Mouse (Mus musculus) brain, embryonic 14.5 days (tissue): ENCODE measurements around the gene Plcl2. TPM values are rescaled to one million over a fixed set of nuclear protein-coding genes. Genes with fewer than 3 reads are reported as not detected.
A peak's percentile ranks its signal among the peaks of the same experiment; 100 is the strongest.

Experiments used
- DNase-seq: peaks from one replicate; pipeline ENCODE4 v3.0.0-alpha.2; 2011; ENCODE audit warnings: low read depth
- CTCF ChIP-seq: fragments of 200-500 bp; IDR thresholded peaks from 2 replicates; pipeline ENCODE4 v1.5.1; 2012; ENCODE audit warnings: inconsistent platforms, mild to moderate bottlenecking, moderate library complexity, borderline replicate concordance; ENCODE audit not compliant: insufficient read depth, insufficient read length; ENCODE audit errors: extremely low read depth
- POLR2A ChIP-seq: fragments of 200-500 bp; IDR thresholded peaks from 2 replicates; pipeline ENCODE4 v1.6.1; 2012; ENCODE audit warnings: mild to moderate bottlenecking, inconsistent platforms, borderline replicate concordance; ENCODE audit not compliant: poor library complexity, insufficient read depth, insufficient read length, severe bottlenecking; ENCODE audit errors: extremely low read depth
- polyA plus RNA-seq: library from polyadenylated mRNA; depleted of rRNA; stranded (reverse); fragments of >200 nt; gene quantifications from 2 replicates; pipeline ENCODE4 v1.2.3, GENCODE M21; 2012

The Plcl2 gene
- polyA plus RNA-seq, 1 experiment = 20.2 TPM

- no peak for DNase-seq
- TF ChIP-seq CTCF (no peak), POLR2A (no peak)
Observed at GRCm38 (mm10) chr17:50487670-50488069, 21.5 kb upstream of the Plcl2 start.

GRCm38 (mm10) chr17:50488406-50488805, 20.8 kb upstream of the Plcl2 start:
- TF ChIP-seq POLR2A (no peak), CTCF (no peak)
- no peak for DNase-seq

DNA sequence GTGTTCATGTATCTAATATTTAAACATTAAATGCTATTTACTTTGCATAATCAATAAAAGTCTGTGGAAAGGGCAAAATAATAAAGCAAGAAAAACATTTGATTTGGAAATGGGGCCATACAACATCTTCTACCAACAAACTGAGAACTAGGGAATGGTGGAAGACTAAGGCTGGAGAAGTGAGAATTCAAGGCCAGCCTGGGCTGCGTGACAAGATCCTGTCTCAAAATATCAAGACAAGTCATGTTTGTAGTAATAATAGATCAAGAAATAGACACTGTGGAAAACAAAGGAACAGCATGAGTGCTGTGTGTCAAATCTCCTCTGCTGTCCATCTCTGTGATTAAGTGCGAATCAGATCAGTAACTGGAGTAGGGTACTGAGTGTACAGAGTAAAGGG, 20.3 kb upstream of the Plcl2 start:
- TF ChIP-seq POLR2A (no peak), CTCF (no peak)
- no peak for DNase-seq

DNA sequence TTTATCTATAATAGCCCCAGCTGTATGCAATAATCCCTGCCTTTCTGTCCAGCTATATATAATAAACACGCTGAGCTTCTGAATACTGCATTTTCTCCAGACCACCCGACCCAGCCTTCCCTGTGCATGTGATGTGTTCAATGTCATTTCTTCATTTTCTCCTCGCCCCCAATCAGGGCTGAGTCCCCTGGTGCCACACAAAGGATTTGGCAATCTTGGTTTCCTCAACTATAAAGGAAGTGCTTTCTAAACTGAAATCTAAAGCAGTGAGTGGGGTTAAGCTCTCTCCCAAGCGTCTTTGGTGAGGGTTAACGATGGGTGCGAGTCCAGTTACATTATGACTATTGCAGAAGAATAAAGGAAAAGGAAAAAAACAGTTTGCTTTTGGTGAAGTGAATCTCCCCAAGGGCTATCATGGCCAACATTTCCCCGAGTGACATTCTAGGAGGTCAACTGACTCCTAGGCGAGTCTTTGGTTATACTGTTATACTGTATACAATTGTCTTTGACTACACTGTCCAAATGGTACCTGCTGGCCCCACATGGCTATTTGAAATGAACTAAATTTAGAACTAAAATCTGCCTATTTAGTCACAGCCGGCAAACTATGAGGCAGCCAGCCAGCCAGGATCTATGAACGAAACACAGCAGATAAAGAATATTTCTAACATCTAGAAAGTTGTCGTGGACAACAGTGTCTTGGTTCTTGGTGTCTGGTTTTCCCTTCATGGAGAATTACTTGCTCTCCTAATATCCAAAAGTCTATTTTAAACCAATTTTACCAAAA, 18.4 kb upstream of the Plcl2 start:
- DNase-seq = no peak
- TF ChIP-seq CTCF = no peak
- TF ChIP-seq POLR2A = no peak

- no peak for DNase-seq
- TF ChIP-seq POLR2A = no peak
- no peak for TF ChIP-seq CTCF
Observed at GRCm38 (mm10) chr17:50491496-50491895, 17.7 kb upstream of the Plcl2 start.

DNA sequence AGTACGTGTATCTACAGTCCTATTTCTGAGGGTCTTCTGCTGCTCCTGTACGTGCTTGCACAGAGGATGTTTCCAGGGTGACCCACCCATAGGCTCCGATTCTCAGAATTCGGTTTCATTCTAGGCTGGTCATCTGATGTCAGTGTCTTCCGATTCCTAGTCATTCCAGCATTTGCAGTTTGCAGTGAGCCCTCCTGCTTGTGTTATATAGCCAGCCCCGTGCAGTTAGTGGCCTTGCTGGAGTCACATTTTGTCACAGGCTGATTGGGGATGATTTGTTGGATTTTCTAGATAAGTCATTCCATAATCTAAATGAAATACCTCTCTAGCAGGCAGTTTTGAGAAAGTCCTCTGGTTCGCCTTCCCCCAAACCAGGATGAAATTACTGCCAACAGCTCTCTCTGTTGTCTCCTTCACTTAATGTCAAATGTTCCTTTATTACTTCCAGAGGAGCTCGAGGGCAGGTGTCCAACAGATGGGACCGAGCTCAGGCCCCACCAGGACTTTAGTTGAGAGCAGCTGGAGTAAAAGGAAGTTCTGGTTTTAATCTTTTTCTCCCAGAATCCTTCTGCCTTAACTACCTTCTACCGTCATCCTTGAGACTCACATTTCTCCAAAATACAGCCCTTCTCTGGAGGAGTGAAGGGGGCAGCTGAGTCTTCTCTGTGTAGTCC, 13.8 kb upstream of the Plcl2 start:
- no peak for DNase-seq
- TF ChIP-seq POLR2A (no peak), CTCF (no peak)

DNA sequence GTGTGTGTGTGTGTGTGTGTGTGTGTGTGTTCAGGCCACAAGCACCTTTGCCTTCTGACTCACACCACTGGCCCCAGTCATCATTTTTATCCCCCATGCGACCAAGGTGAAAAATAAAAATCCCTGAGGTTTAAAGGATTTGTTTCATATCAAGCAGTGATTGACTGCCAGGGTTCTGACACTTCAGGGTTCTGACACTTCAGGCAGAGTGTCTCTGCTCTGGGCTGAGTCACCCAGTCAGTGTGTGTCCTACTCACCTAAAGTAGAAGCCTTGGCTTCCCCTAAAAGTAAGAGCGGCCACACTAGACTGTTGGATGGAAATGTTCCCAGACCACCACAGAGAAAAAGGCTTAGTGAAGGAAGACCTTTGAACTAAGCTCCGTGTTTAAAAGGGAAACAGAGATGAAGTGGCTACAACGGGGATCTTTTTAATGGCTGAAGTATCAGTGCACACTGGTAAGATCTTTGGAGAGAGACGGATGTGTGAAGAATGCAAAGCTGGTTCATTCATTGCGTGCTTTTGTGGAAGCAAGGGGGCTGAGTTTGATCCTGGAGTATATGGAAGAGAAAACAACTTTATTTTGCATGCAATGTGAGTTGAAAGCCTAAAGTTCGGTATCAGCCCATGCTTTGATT, 11.0 kb upstream of the Plcl2 start:
- TF ChIP-seq POLR2A (no peak), CTCF (no peak)
- peak; percentile 52 for DNase-seq

DNA sequence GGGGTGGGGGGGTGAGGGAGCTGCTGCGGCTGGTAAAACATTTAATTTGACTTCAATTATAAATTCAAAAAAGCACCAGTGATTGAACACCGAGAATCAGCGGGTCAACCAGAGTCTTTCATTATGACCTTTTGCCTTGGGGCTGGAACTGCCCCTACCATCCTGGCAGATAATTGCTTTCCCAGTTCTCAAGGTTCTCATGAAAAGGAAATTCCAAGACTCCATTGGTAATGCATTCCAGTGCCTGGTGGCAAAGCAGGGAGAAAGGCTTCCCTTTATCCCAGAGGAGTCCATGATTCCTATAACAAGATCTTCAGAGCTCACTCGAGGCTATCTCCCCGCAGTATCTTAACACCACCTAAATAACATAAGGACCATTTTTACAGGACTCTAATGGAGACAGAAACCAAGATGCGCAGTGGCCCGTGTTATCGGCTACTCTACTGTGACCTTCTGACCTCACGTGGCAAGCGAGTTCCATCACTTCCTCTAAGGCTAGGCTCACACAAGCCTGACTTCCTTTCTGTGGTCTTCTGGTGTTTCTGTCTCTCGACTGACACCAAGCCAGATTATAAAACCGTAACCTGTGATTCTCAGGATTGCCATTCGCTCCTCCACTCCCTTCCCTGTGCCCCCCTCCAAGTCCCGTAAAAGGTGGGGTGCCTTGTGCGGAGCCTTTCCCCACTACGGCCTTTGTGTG, 10.0 kb upstream of the Plcl2 start:
- TF ChIP-seq POLR2A (no peak), CTCF (no peak)
- DNase-seq = no peak

GRCm38 (mm10) chr17:50500806-50501205, 8.4 kb upstream of the Plcl2 start:
- TF ChIP-seq POLR2A (no peak), CTCF (no peak)
- DNase-seq = no peak

DNA sequence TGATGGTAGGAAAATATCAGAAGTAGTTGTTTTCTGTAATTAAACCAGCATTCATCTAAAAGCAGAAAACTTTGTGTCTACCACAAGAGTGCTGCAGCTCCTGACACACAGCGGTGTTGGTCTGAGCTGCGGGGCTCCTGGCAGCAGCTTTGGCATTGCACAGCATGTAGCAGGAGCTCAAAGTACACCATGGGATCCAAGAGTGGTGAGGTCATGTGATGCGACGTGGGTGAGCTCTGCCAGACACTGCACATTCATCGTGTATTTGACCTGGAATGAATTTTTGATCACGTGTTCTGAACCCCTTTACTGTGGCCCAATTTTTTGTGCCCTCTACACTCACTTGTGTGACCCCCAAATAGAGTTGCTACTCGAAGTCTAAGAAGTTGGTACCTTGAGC, 6.1 kb upstream of the Plcl2 start:
- DNase-seq = no peak
- TF ChIP-seq POLR2A (no peak), CTCF (no peak)
